Mouse (Mus musculus): Measurements from ENCODE around the gene Dusp12.

DNA sequence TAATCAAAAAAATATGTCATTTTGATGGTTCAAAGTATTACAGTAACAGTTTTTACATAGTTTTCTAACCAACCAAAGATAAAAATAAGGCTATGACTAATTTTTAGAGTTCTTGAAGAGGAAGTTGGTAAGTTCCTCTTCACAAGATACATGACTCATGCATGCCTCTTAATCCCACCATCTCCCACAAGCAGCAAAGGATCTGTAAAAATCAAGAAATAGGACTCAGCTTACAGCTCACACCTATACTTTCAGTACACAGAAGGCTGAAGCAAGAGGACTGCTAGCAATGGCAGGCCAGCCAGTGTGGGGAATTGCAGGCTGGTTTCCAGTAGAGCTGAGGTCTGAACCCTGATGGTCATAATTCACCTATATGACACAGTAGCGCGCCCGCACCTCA lies 31.7 kb downstream of the Dusp12 start:
- TF ChIP-seq POLR2A (IDR thresholded peaks at IDR 0.05; ENCODE audit: extremely low read depth, insufficient read depth, low read length) (0 out of 2 replicates have a peak, but pooled peaks have one; percentile 12), CTCF (IDR thresholded peaks at IDR 0.05; ENCODE audit: extremely low read depth, insufficient read depth, low read length) (no peak)

All from cortical plate, adult 2 months (tissue).